Mouse (Mus musculus): Measurements from ENCODE around the gene Gmpr2.

Gmpr2 gene

DNA sequence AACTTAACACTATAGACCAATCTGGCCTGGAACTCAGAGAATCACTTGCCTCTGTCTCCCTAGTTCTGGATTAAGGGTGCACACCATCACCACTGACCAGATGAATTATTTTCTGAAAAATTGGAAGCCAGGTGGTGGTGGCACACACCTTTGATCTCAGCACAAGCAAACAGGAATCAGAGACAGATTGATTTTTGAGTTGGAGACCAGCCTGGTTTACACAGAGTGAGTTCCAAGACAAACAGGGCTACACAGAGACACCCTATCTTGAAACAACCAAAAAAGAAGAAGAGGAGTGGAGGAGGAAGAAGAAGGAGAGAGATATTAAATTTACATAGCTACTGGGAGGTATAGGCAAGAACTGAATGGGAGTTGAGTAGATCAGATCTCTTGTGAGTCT is 54.5 kb downstream of the Gmpr2 start:
- DNase-seq (ENCODE audit: low spot score): no peak

DNA sequence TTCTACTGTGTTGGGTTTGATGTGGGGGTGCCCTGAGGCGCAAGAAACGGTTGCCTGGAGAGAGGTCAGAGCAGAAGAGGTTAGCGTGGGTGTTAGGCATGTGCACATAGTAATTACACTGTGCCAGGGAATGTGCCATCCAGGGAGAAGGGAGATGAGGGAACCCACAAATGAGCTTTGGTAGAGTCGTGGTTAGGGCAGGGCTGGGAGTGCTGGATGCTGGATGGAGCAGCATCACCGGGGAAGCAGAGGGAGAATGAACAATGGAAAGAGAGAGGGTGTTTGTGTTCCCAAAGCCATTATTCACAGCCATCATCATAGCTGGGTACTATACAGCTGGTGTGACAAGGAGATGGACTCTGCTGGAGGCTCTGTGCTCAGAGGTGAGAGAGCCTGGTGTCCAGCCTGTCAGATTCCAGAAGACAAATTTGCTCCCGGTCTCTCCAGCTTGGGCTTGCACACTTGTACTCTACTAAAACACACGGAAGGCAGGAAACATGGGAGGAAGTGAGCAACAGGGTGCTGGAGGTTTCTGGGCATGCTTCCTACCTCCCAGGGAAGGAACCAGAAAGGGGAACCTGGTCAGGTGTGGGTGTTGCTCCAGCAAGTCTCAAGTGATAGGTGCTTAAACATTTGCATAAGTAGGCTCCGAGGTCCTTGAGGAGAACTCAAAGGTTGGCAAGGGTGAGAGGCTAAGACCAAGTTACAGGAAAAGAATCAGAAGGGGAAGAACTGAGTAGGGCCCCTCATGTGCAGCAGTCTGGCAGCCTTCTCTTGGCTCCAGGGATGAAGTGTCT is 56.3 kb downstream of the Gmpr2 start:
- DNase-seq (ENCODE audit: low spot score): no peak

Data from yolk sac, embryonic 10.5 days (tissue).